Mouse (Mus musculus): ENCODE results near the gene Pimreg. TPM values are rescaled to one million over a fixed set of nuclear protein-coding genes. Genes with fewer than 3 reads are reported as not detected.

Pimreg gene
- total and polyA plus RNA-seq, 2 experiments = 0.07 TPM; not detected in 1

- DNase-seq (ENCODE audit: extremely low read depth, low read depth, low spot score) = no peak
- Histone ChIP-seq H3K27me3 (ENCODE audit: control insufficient read depth, insufficient read depth, low read length) (peaks cover 3% of the 10 kb centered on the region; the same call in 1 of the 2 replicates), H3K79me2 (ENCODE audit: control insufficient read depth, insufficient read depth, low read length) (no peaks in the 10 kb centered on the region), H3K36me3 (ENCODE audit: control insufficient read depth, insufficient read depth, low read length) (no peaks in the 10 kb centered on the region), H3K27ac (replicated peaks; ENCODE audit: insufficient read depth, low read depth, low read length) (no peak overlapping the region), H3K4me1 (ENCODE audit: control insufficient read depth, insufficient read depth, low read length) (no peaks in the 10 kb centered on the region), H3K4me3 (ENCODE audit: insufficient read depth, low read depth, low read length) (peak overlapping the region; percentile 24; the same call in 1 of the 2 replicates), H3K9ac (ENCODE audit: low read depth, low read length) (no peak overlapping the region)
- no peak for TF ChIP-seq CTCF (IDR thresholded peaks at IDR 0.05; ENCODE audit: low read depth, low read length)
- no peak for TF ChIP-seq POLR2A (IDR thresholded peaks at IDR 0.05; ENCODE audit: extremely low read depth, insufficient read depth, low read length)
- WGBS = 6% methylated on average over 14 of the region's 14 CpGs
Measured at GRCm38 (mm10) chr11:72042631-72043030, 799 bp downstream of the Pimreg start.

- Histone ChIP-seq H3K27ac (replicated peaks; ENCODE audit: insufficient read depth, low read depth, low read length) (no peak overlapping the region), H3K9ac (ENCODE audit: low read depth, low read length) (no peak overlapping the region), H3K27me3 (ENCODE audit: control insufficient read depth, insufficient read depth, low read length) (peaks cover 3% of the 10 kb centered on the region; the same call in 1 of the 2 replicates), H3K79me2 (ENCODE audit: control insufficient read depth, insufficient read depth, low read length) (no peaks in the 10 kb centered on the region), H3K4me3 (ENCODE audit: insufficient read depth, low read depth, low read length) (no peak overlapping the region), H3K4me1 (ENCODE audit: control insufficient read depth, insufficient read depth, low read length) (no peaks in the 10 kb centered on the region), H3K36me3 (ENCODE audit: control insufficient read depth, insufficient read depth, low read length) (no peaks in the 10 kb centered on the region)
- WGBS = 69% methylated on average over 3 of the region's 3 CpGs
- DNase-seq (ENCODE audit: extremely low read depth, low read depth, low spot score) = no peak
- TF ChIP-seq POLR2A (IDR thresholded peaks at IDR 0.05; ENCODE audit: extremely low read depth, insufficient read depth, low read length) (no peak), CTCF (IDR thresholded peaks at IDR 0.05; ENCODE audit: low read depth, low read length) (no peak)
Measured at GRCm38 (mm10) chr11:72044231-72044630, 2.4 kb downstream of the Pimreg start.

GRCm38 (mm10) chr11:72048730-72049129 lies 6.9 kb downstream of the Pimreg start:
- peaks cover 5% of the 10 kb centered on the region; the same call in 1 of the 2 replicates for H3K27me3 ChIP-seq (ENCODE audit: control insufficient read depth, insufficient read depth, low read length)
- no peak for TF ChIP-seq POLR2A (IDR thresholded peaks at IDR 0.05; ENCODE audit: extremely low read depth, insufficient read depth, low read length)
- no peak for TF ChIP-seq CTCF (IDR thresholded peaks at IDR 0.05; ENCODE audit: low read depth, low read length)

GRCm38 (mm10) chr11:72049171-72049759 lies 7.4 kb downstream of the Pimreg start:
- TF ChIP-seq POLR2A (IDR thresholded peaks at IDR 0.05; ENCODE audit: extremely low read depth, insufficient read depth, low read length) (no peak), CTCF (IDR thresholded peaks at IDR 0.05; ENCODE audit: low read depth, low read length) (no peak)
- peaks cover 5% of the 10 kb centered on the region; the same call in 1 of the 2 replicates for H3K27me3 ChIP-seq (ENCODE audit: control insufficient read depth, insufficient read depth, low read length)
- no peak overlapping the region for H3K9ac ChIP-seq (ENCODE audit: low read depth, low read length)
- no peaks in the 10 kb centered on the region for H3K4me1 ChIP-seq (ENCODE audit: control insufficient read depth, insufficient read depth, low read length)
- H3K36me3 ChIP-seq (ENCODE audit: control insufficient read depth, insufficient read depth, low read length) = no peaks in the 10 kb centered on the region
- no peak for DNase-seq (ENCODE audit: extremely low read depth, low read depth, low spot score)
- no peak overlapping the region for H3K4me3 ChIP-seq (ENCODE audit: insufficient read depth, low read depth, low read length)
- no peaks in the 10 kb centered on the region for H3K79me2 ChIP-seq (ENCODE audit: control insufficient read depth, insufficient read depth, low read length)
- H3K27ac ChIP-seq (replicated peaks; ENCODE audit: insufficient read depth, low read depth, low read length) = no peak overlapping the region
- WGBS = 84% methylated on average over 8 of the region's 8 CpGs

More at GRCm38 (mm10) chr11:72048730-72049129, 6.9 kb downstream of the Pimreg start:
- WGBS = 82% methylated on average over 6 of the region's 6 CpGs
- Histone ChIP-seq H3K4me1 (ENCODE audit: control insufficient read depth, insufficient read depth, low read length) (no peaks in the 10 kb centered on the region), H3K79me2 (ENCODE audit: control insufficient read depth, insufficient read depth, low read length) (no peaks in the 10 kb centered on the region), H3K9ac (ENCODE audit: low read depth, low read length) (no peak overlapping the region), H3K36me3 (ENCODE audit: control insufficient read depth, insufficient read depth, low read length) (no peaks in the 10 kb centered on the region), H3K27ac (replicated peaks; ENCODE audit: insufficient read depth, low read depth, low read length) (no peak overlapping the region), H3K4me3 (ENCODE audit: insufficient read depth, low read depth, low read length) (no peak overlapping the region)
- DNase-seq (ENCODE audit: extremely low read depth, low read depth, low spot score) = no peak

- H3K36me3 ChIP-seq (ENCODE audit: control insufficient read depth, insufficient read depth, low read length) = no peaks in the 10 kb centered on the region
- TF ChIP-seq CTCF (IDR thresholded peaks at IDR 0.05; ENCODE audit: low read depth, low read length) (no peak), POLR2A (IDR thresholded peaks at IDR 0.05; ENCODE audit: extremely low read depth, insufficient read depth, low read length) (no peak)
- 30% methylated on average over 14 of the region's 14 CpGs for WGBS
- H3K4me3 ChIP-seq (ENCODE audit: insufficient read depth, low read depth, low read length) = no peak overlapping the region
- no peaks in the 10 kb centered on the region for H3K4me1 ChIP-seq (ENCODE audit: control insufficient read depth, insufficient read depth, low read length)
- H3K79me2 ChIP-seq (ENCODE audit: control insufficient read depth, insufficient read depth, low read length) = no peaks in the 10 kb centered on the region
- H3K27me3 ChIP-seq (ENCODE audit: control insufficient read depth, insufficient read depth, low read length) = peaks cover 5% of the 10 kb centered on the region; the same call in 1 of the 2 replicates
- no peak overlapping the region for H3K27ac ChIP-seq (replicated peaks; ENCODE audit: insufficient read depth, low read depth, low read length)
- DNase-seq (ENCODE audit: extremely low read depth, low read depth, low spot score) = no peak
- H3K9ac ChIP-seq (ENCODE audit: low read depth, low read length) = no peak overlapping the region
Measured at GRCm38 (mm10) chr11:72050168-72050894, 8.5 kb downstream of the Pimreg start.
